8 mouse cellular contexts compared by ENCODE assay signal in the genomic region with DNA sequence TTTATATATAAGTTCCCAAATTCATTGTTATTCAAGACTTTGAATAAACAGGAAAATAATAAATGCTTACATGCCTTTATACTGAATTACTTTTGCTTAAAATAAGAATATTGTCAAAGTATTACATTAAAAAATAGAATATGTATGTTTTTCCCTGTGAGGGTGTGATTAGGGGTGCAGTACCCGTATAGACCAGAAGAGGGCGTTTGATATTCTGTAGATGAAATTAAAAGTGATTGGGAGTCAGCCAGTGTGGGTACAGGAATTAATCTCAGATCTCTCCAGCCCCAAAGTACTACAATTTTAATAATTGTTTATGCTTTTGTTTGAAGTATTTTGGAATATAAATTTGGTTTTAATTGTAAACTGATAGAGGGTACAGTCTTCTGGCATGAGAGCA.
A peak's percentile ranks its signal among the peaks of the same experiment; 100 is the strongest.
DNase-seq lines count a peak whose midpoint lies in the region; ATAC-seq lines count a peak whose summit lies in the region.

No protein-coding gene starts in this region.

- intact Hi-C loops in gastrocnemius, postnatal 36 days (cut with DNase I): no loop called here

- H3K4me3 ChIP-seq in hindbrain, embryonic 10.5 days: no peak overlapping the region
- no peak overlapping the region for H3K4me3 ChIP-seq in hindbrain, embryonic 12.5 days

- H3K36me3 ChIP-seq in hindbrain, embryonic 10.5 days: no peaks in the 10 kb centered on the region
- no peaks in the 10 kb centered on the region for H3K36me3 ChIP-seq in hindbrain, embryonic 12.5 days

- no peak overlapping the region for H3K4me2 ChIP-seq in hindbrain, embryonic 12.5 days (replicated peaks)

- H3K27ac ChIP-seq in hindbrain, embryonic 10.5 days: no peak overlapping the region
- no peak overlapping the region for H3K27ac ChIP-seq in hindbrain, embryonic 12.5 days

- no peaks in the 10 kb centered on the region for H3K27me3 ChIP-seq in hindbrain, embryonic 10.5 days (ENCODE audit: insufficient read depth, poor library complexity, severe bottlenecking)
- H3K27me3 ChIP-seq in hindbrain, embryonic 12.5 days: no peaks in the 10 kb centered on the region

- under 1% methylated on average over 2 of the region's 2 CpGs for WGBS in hindbrain, embryonic 10.5 days
- WGBS in hindbrain, embryonic 12.5 days: 1% methylated on average over 2 of the region's 2 CpGs

- peak; percentile 3 for DNase-seq in hindbrain, embryonic 10.5 days (ENCODE audit: low spot score)
- DNase-seq in ovary, postnatal 14 days (ENCODE audit: low spot score): peak; percentile 22
- no peak for DNase-seq in ovary, adult 18-20 months (ENCODE audit: low spot score)
- DNase-seq in adrenal gland, adult 2 months: peak; percentile 3
- peak; percentile 30 for DNase-seq in induced T-regulatory cell, adult 2 months (ENCODE audit: low read depth)
- DNase-seq in gastrocnemius, postnatal 36 days: no peak
- no peak for DNase-seq in thymus, adult 18-20 months

- no peak for ATAC-seq in hindbrain, embryonic 12.5 days (ENCODE audit: low FRiP score)

- H3K9ac ChIP-seq in hindbrain, embryonic 12.5 days: no peak overlapping the region

- H3K9me3 ChIP-seq in hindbrain, embryonic 10.5 days: no peaks in the 10 kb centered on the region
- H3K9me3 ChIP-seq in hindbrain, embryonic 12.5 days (replicated peaks): no peaks in the 10 kb centered on the region

- H3K4me1 ChIP-seq in hindbrain, embryonic 10.5 days (replicated peaks): no peaks in the 10 kb centered on the region
- no peaks in the 10 kb centered on the region for H3K4me1 ChIP-seq in hindbrain, embryonic 12.5 days

Comparison
In these comparisons a context has a peak if more than half of its experiments do, and no peak if none do; other contexts are left out.
1. DNase-seq: peak in hindbrain, embryonic 10.5 days (single experiment), ovary, postnatal 14 days (single experiment), adrenal gland, adult 2 months (single experiment) and induced T-regulatory cell, adult 2 months (single experiment); none in ovary, adult 18-20 months (single experiment), gastrocnemius, postnatal 36 days (0 of 2) and thymus, adult 18-20 months (0 of 2).